ENCODE assay signal across 25 mouse cellular contexts in genomic region chr1:160980537-160981234, GRCm38 (mm10). TPM values are rescaled to one million over a fixed set of nuclear protein-coding genes. Genes with fewer than 3 reads are reported as not detected.
DNase-seq lines count a peak whose midpoint lies in the region; ATAC-seq lines count a peak whose summit lies in the region.
"Had no signal": no experiment of that assay in that cellular context is flagged by ENCODE, and none has a peak within 500 bp of the region (broad histone marks: within the 10 kb centered on the region; RNA-seq: fewer than 3 reads in every experiment).

No protein-coding gene starts in this region.

- 63% methylated on average over 8 of the region's 8 CpGs for WGBS in liver, embryonic 16.5 days (ENCODE audit: insufficient replicate concordance)
- 88% methylated on average over 8 of the region's 8 CpGs for WGBS in forebrain, embryonic 14.5 days

- H3K4me1 ChIP-seq in liver, embryonic 16.5 days (ENCODE audit: control insufficient read depth, low read depth, low read length), result peaks cover 2% of the 10 kb centered on the region
- no peaks in the 10 kb centered on the region for H3K4me1 ChIP-seq in forebrain, embryonic 14.5 days (ENCODE audit: control insufficient read depth, insufficient read depth, low read length)
- H3K4me1 ChIP-seq: forebrain, embryonic 15.5 days; heart, embryonic 12.5 days; hindbrain, embryonic 13.5 days; midbrain, embryonic 15.5 days had no signal

- peak; percentile 71 for ATAC-seq in liver, embryonic 16.5 days (ENCODE audit: low read depth)
- ATAC-seq in forebrain, embryonic 14.5 days, result no peak
- ATAC-seq: CD4-positive, CD25-positive, alpha-beta regulatory T cell, adult 4 months; forebrain, embryonic 15.5 days; inflammation-experienced regulatory T-cells, adult 6 months; midbrain, embryonic 15.5 days; Patski had no signal

- no peak overlapping the region for H3K4me2 ChIP-seq in liver, embryonic 16.5 days (ENCODE audit: low read depth, low read length)
- H3K4me2 ChIP-seq in forebrain, embryonic 14.5 days (ENCODE audit: low read length), result no peak overlapping the region
- H3K4me2 ChIP-seq: forebrain, embryonic 15.5 days; heart, embryonic 12.5 days; hindbrain, embryonic 13.5 days; midbrain, embryonic 15.5 days had no signal

- no peak overlapping the region for H3K9ac ChIP-seq in liver, embryonic 16.5 days (ENCODE audit: low read depth, low read length)
- no peak overlapping the region for H3K9ac ChIP-seq in forebrain, embryonic 14.5 days (ENCODE audit: low read length)
- H3K9ac ChIP-seq: forebrain, embryonic 15.5 days; heart, embryonic 12.5 days; hindbrain, embryonic 13.5 days; midbrain, embryonic 15.5 days had no signal

- DNase-seq in heart, adult 11 months, result peak; percentile 71
- no peak for DNase-seq in heart, adult 8-10 months (ENCODE audit: low spot score)
- peak; percentile 40 to 42 for DNase-seq in kidney, adult 8-10 months
- peak; percentile 11 to 57 for DNase-seq in kidney, postnatal 25 days
- no peak for DNase-seq in layer of hippocampus, adult 9-11 months
- DNase-seq in cerebellum, postnatal 4 days (ENCODE audit: low spot score in 2 of 2), result no peak
- no peak for DNase-seq in forebrain, embryonic 14.5 days (ENCODE audit: low spot score)
- DNase-seq: adrenal gland, adult 8-10 months; cerebellum, adult 9-10 months; heart, postnatal 14 days; left cerebral cortex, postnatal 4 days; lung, adult 2 months; right cerebral cortex, postnatal 25 days had no signal

- H3K36me3 ChIP-seq in liver, embryonic 16.5 days (ENCODE audit: control insufficient read depth, insufficient read depth), result no peaks in the 10 kb centered on the region
- H3K36me3 ChIP-seq in forebrain, embryonic 14.5 days (ENCODE audit: control insufficient read depth, insufficient read depth, low read length), result no peaks in the 10 kb centered on the region
- H3K36me3 ChIP-seq: forebrain, embryonic 15.5 days; midbrain, embryonic 15.5 days had no signal

- no peak overlapping the region for H3K4me3 ChIP-seq in liver, embryonic 16.5 days (ENCODE audit: low read depth, low read length)
- H3K4me3 ChIP-seq in forebrain, embryonic 14.5 days (ENCODE audit: low read depth, low read length), result no peak overlapping the region
- H3K4me3 ChIP-seq: forebrain, embryonic 15.5 days; heart, embryonic 12.5 days; hindbrain, embryonic 13.5 days; layer of hippocampus, adult 2 months; left cerebral cortex, adult 2 months; midbrain, embryonic 15.5 days; myocyte had no signal

- H3K27me3 ChIP-seq in liver, embryonic 16.5 days (ENCODE audit: control insufficient read depth, insufficient read depth, low read depth, low read length), result no peaks in the 10 kb centered on the region
- H3K27me3 ChIP-seq in forebrain, embryonic 14.5 days (replicated peaks; ENCODE audit: control insufficient read depth, insufficient read depth, low read length), result no peaks in the 10 kb centered on the region
- H3K27me3 ChIP-seq: forebrain, embryonic 15.5 days; heart, embryonic 12.5 days; hindbrain, embryonic 13.5 days; megakaryocyte, embryonic 14.5 days; midbrain, embryonic 15.5 days; Patski had no signal

- H3K9me3 ChIP-seq in liver, embryonic 16.5 days (replicated peaks; ENCODE audit: control insufficient read depth, low read length), result no peaks in the 10 kb centered on the region
- no peaks in the 10 kb centered on the region for H3K9me3 ChIP-seq in forebrain, embryonic 14.5 days (replicated peaks; ENCODE audit: control insufficient read depth, low read length)
- H3K9me3 ChIP-seq: forebrain, embryonic 15.5 days; heart, embryonic 12.5 days; hindbrain, embryonic 13.5 days; megakaryocyte, embryonic 14.5 days; midbrain, embryonic 15.5 days had no signal

- H3K27ac ChIP-seq in liver, embryonic 16.5 days (ENCODE audit: low read length), result peak overlapping the region; percentile 79
- H3K27ac ChIP-seq in forebrain, embryonic 14.5 days (ENCODE audit: low read depth, low read length), result no peak overlapping the region
- H3K27ac ChIP-seq: forebrain, embryonic 15.5 days; hindbrain, embryonic 13.5 days; layer of hippocampus, adult 2 months; left cerebral cortex, adult 2 months; midbrain, embryonic 15.5 days had no signal

RNA-seq across cellular contexts. Expression of gene Serpinc1, which starts 2.3 kb away (rescaled TPM):
- total RNA-seq in heart, adult 8-10 months (2022), result under 1 TPM in 3 of 4 experiments, not detected in 1; 0.17 to 0.44 (median 0.38) TPM
- 1,260 and 1,401 TPM in 2 replicates for polyA plus RNA-seq in liver, embryonic 16.5 days (2015; fragmentation: Nextera tagmentation; extraction: Ambion mirVana)
- polyA plus RNA-seq in forebrain, embryonic 14.5 days (2014; fragmentation: Nextera tagmentation; extraction: Ambion mirVana), result 1.1 and 1.9 TPM in 2 replicates

RNA-seq across cellular contexts. Expression of gene Zbtb37, which starts 54.0 kb away (rescaled TPM):
- total RNA-seq in heart, adult 8-10 months (2022), result 10 to 100 TPM; 13.0 to 20.6 (median 15.3) TPM
- 1.8 and 1.9 TPM in 2 replicates for polyA plus RNA-seq in liver, embryonic 16.5 days (2015; fragmentation: Nextera tagmentation; extraction: Ambion mirVana)
- polyA plus RNA-seq in forebrain, embryonic 14.5 days (2014; fragmentation: Nextera tagmentation; extraction: Ambion mirVana), result 10.5 and 17.8 TPM in 2 replicates

Comparison
In these comparisons a context has a peak if more than half of its experiments do, and no peak if none do; other contexts are left out.
1. DNase-seq: peak in heart, adult 11 months (single experiment), kidney, adult 8-10 months (2 of 2) and kidney, postnatal 25 days (2 of 2); none in heart, adult 8-10 months (single experiment), layer of hippocampus, adult 9-11 months (single experiment), cerebellum, postnatal 4 days (0 of 2) and forebrain, embryonic 14.5 days (single experiment).
2. RNA of gene Serpinc1, which starts 2.3 kb away (polyA plus RNA-seq): 1,260 to 1,401 TPM in liver, embryonic 16.5 days; 1.1 to 1.9 TPM in forebrain, embryonic 14.5 days; every median in the first group is over 100 times any median in the second.